Mouse (Mus musculus) heart, postnatal 0 days (tissue): ENCODE measurements at regions not wholly inside any gene's neighbourhood (a gene's known extent, or its start where the extent isn't known, plus 50 kb on each side); places are given as distances from the start of the nearest gene placed in this dataset.

ENCODE experiments used
- CTCF ChIP-seq: IDR thresholded peaks from 2 replicates; pipeline ENCODE4 v1.5.1; 2016; ENCODE audit warnings: antibody characterized with exemption, control low read depth, low read depth
- EP300 ChIP-seq: IDR thresholded peaks from 2 replicates; pipeline ENCODE4 v1.6.1; 2016; ENCODE audit warnings: antibody characterized with exemption, low read depth

- TF ChIP-seq CTCF = no peak
- TF ChIP-seq EP300 = no peak
Observed at GRCm38 (mm10) chr5:75458317-75458716, 116.4 kb upstream of the Kit start.
